Mouse (Mus musculus): ENCODE measurements around the gene Pan3.

DNA sequence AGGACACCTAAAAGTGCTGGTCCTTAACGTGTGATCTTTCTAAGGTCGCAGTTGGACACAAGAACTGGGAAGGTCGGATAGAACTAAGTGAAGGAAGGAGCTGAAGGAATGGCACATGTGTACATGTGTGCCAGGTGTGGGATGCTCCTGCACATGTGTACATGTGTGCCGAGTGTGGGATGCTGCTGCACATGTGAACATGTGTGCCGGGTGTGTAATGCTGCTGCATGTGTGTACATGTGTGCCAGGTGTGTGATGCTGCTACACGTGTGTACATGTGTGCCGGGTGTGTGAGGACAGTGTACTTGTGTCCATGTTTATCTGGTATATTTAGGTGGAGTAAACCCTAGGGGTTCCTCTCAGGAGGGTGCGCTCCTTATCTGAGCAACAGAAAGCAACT is 3.0 kb downstream of the Pan3 start:
- TF ChIP-seq CTCF (IDR thresholded peaks at IDR 0.05; ENCODE audit: low read depth): no peak
- TF ChIP-seq EP300 (IDR thresholded peaks at IDR 0.05; ENCODE audit: low read depth): no peak

Measured in heart, postnatal 0 days (tissue).